8 mouse cellular contexts compared by ENCODE assay signal in the genomic region with DNA sequence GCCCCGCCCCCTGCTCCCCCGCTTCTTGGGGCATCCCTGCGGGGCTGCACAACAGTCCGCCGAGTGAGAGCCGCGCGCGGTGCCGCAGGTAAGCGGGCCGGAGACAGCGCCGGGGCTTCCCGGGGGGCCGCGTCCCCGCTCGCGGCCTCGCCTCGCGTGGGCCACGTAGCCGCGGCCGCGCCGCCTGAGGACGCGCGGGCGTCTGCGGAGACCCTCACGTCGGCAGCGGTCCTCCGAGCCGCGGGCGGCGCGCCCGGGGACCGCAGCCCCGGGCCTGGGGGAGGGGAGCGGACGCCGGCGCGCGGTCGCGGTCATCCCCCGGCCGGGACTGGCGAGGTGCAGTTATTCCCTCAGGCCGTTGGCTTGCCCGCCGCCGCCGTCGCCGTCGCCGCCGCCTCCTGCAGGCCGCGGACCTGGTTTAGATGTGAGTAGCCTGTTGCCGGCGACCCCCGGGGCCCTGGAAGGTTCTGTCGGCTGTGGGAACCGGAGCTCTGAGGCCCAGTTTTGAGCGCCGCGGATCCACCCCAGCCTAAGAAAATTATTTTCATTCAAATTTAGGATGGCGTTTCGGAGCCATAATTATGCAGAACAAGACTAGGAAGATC. TPM values are rescaled to one million over a fixed set of nuclear protein-coding genes. Genes with fewer than 3 reads are reported as not detected.
A peak's percentile ranks its signal among the peaks of the same experiment; 100 is the strongest.
DNase-seq lines count a peak whose midpoint lies in the region; ATAC-seq and TF ChIP-seq lines count a peak whose summit lies in the region.

No protein-coding gene starts in this region.

- peak overlapping the region; percentile 95 for H3K9ac ChIP-seq in kidney, postnatal 0 days (ENCODE audit: low read depth, low read length)
- H3K9ac ChIP-seq in liver, embryonic 13.5 days = peak overlapping the region; percentile 100
- peak overlapping the region; percentile 94 for H3K9ac ChIP-seq in stomach, embryonic 14.5 days (replicated peaks; ENCODE audit: low read depth, low read length)

- ATAC-seq in kidney, postnatal 0 days (replicated peaks; ENCODE audit: low FRiP score, low read depth) = no peak
- no peak; the same call in 1 of the 2 replicates for ATAC-seq in liver, embryonic 13.5 days (ENCODE audit: low read depth)
- no peak for ATAC-seq in stomach, embryonic 14.5 days (ENCODE audit: insufficient number of reproducible peaks, insufficient read depth, low FRiP score, low read depth)

- under 1% methylated on average over 73 of the region's 79 CpGs for WGBS in kidney, postnatal 0 days
- under 1% methylated on average over 79 of the region's 79 CpGs for WGBS in bone marrow, adult 2 months
- WGBS in liver, embryonic 13.5 days (ENCODE audit: insufficient replicate concordance) = under 1% methylated on average over 79 of the region's 79 CpGs
- WGBS in stomach, embryonic 14.5 days = under 1% methylated on average over 78 of the region's 79 CpGs

- H3K9me3 ChIP-seq in kidney, postnatal 0 days (replicated peaks; ENCODE audit: low read length) = no peaks in the 10 kb centered on the region
- no peaks in the 10 kb centered on the region for H3K9me3 ChIP-seq in E14TG2a.4 (ENCODE audit: low read length)
- no peaks in the 10 kb centered on the region for H3K9me3 ChIP-seq in liver, embryonic 13.5 days (replicated peaks)
- no peaks in the 10 kb centered on the region for H3K9me3 ChIP-seq in stomach, embryonic 14.5 days (ENCODE audit: control insufficient read depth, low read depth, low read length)

- no peaks in the 10 kb centered on the region for H3K27me3 ChIP-seq in kidney, postnatal 0 days (ENCODE audit: insufficient read depth, low read length)
- peaks cover 62% of the 10 kb centered on the region for H3K27me3 ChIP-seq in E14TG2a.4 (ENCODE audit: insufficient read depth, low read length)
- no peaks in the 10 kb centered on the region for H3K27me3 ChIP-seq in liver, embryonic 13.5 days
- H3K27me3 ChIP-seq in stomach, embryonic 14.5 days (ENCODE audit: control insufficient read depth, insufficient read depth, low read length) = no peaks in the 10 kb centered on the region

- no peak for TF ChIP-seq CTCF in kidney, postnatal 0 days (IDR thresholded peaks at IDR 0.05; ENCODE audit: low read depth)
- TF ChIP-seq CTCF in E14TG2a.4 (conservative IDR thresholded peaks at IDR 0.05; ENCODE audit: low read length) = no peak
- TF ChIP-seq CTCF in bone marrow, adult 2 months (IDR thresholded peaks at IDR 0.05; ENCODE audit: control insufficient read depth, insufficient read depth, low read length) = no peak

- no peak for DNase-seq in kidney, postnatal 0 days (ENCODE audit: low spot score)
- DNase-seq in kidney, adult 18-20 months = no peak
- peak; percentile 43 for DNase-seq in heart, postnatal 4 days
- DNase-seq in liver, embryonic 13.5 days = no peak
- no peak for DNase-seq in right cerebral cortex, postnatal 36 days (ENCODE audit: low spot score in 2 of 2)

- H3K4me1 ChIP-seq in kidney, postnatal 0 days (replicated peaks; ENCODE audit: insufficient read depth, low read length) = peaks cover 32% of the 10 kb centered on the region
- H3K4me1 ChIP-seq in E14TG2a.4 (replicated peaks; ENCODE audit: low read depth, low read length) = peaks cover 22% of the 10 kb centered on the region
- H3K4me1 ChIP-seq in bone marrow, adult 2 months (ENCODE audit: control insufficient read depth, insufficient read depth, low read length) = peaks cover 4% of the 10 kb centered on the region
- peaks cover 63% of the 10 kb centered on the region for H3K4me1 ChIP-seq in liver, embryonic 13.5 days (replicated peaks)
- H3K4me1 ChIP-seq in stomach, embryonic 14.5 days (ENCODE audit: control insufficient read depth, insufficient read depth, low read length) = peaks cover 22% of the 10 kb centered on the region; the same call in 1 of the 2 replicates

- H3K36me3 ChIP-seq in kidney, postnatal 0 days (ENCODE audit: insufficient read depth, low read length) = no peaks in the 10 kb centered on the region
- no peaks in the 10 kb centered on the region for H3K36me3 ChIP-seq in E14TG2a.4 (ENCODE audit: insufficient read depth, low read length)
- no peaks in the 10 kb centered on the region for H3K36me3 ChIP-seq in liver, embryonic 13.5 days
- H3K36me3 ChIP-seq in stomach, embryonic 14.5 days (ENCODE audit: control insufficient read depth, insufficient read depth, low read length) = no peaks in the 10 kb centered on the region

- no peak for TF ChIP-seq POLR2A in bone marrow, adult 2 months (IDR thresholded peaks at IDR 0.05; ENCODE audit: borderline replicate concordance, control insufficient read depth, low read depth, low read length)

- H3K27ac ChIP-seq in kidney, postnatal 0 days = peak overlapping the region; percentile 94
- H3K27ac ChIP-seq in bone marrow, adult 2 months (ENCODE audit: control insufficient read depth, insufficient read depth, low read depth, low read length, poor library complexity) = peak overlapping the region; percentile 72
- peak overlapping the region; percentile 95 for H3K27ac ChIP-seq in liver, embryonic 13.5 days
- peak overlapping the region; percentile 87 for H3K27ac ChIP-seq in stomach, embryonic 14.5 days (ENCODE audit: low read length)

- peak overlapping the region; percentile 90 for H3K4me2 ChIP-seq in kidney, postnatal 0 days (ENCODE audit: low read length)
- H3K4me2 ChIP-seq in liver, embryonic 13.5 days = peak overlapping the region; percentile 96
- peak overlapping the region; percentile 88 for H3K4me2 ChIP-seq in stomach, embryonic 14.5 days (replicated peaks; ENCODE audit: low read depth, low read length)

- H3K4me3 ChIP-seq in kidney, postnatal 0 days (replicated peaks; ENCODE audit: low read depth, low read length) = peak overlapping the region; percentile 94
- H3K4me3 ChIP-seq in E14TG2a.4 (replicated peaks; ENCODE audit: low read length) = peak overlapping the region; percentile 85
- H3K4me3 ChIP-seq in bone marrow, adult 2 months (replicated peaks; ENCODE audit: control insufficient read depth, low read depth, low read length) = peak overlapping the region; percentile 64
- H3K4me3 ChIP-seq in liver, embryonic 13.5 days (replicated peaks) = peak overlapping the region; percentile 97
- H3K4me3 ChIP-seq in stomach, embryonic 14.5 days (ENCODE audit: low read depth, low read length) = peak overlapping the region; percentile 72

RNA-seq across cellular contexts. Expression of a gene that starts 1.4 kb away (rescaled TPM):
- 45.6 and 47.1 TPM in 2 replicates for polyA plus RNA-seq in kidney, postnatal 0 days (2015; fragmentation: Nextera tagmentation; extraction: Ambion mirVana)
- polyA plus RNA-seq in bone marrow, adult 2 months (2011; ENCODE audit: insufficient read depth, insufficient read length, low replicate concordance, missing spikeins) = 38.3 and 70.4 TPM in 2 replicates
- total RNA-seq in heart, postnatal 4 days (2021) = 10 to 100 TPM; 16.3 to 19.5 TPM
- 38.0 and 43.2 TPM in 2 replicates for polyA plus RNA-seq in liver, embryonic 13.5 days (2015; fragmentation: Nextera tagmentation; extraction: Ambion mirVana)
- 37.5 and 38.6 TPM in 2 replicates for polyA plus RNA-seq in stomach, embryonic 14.5 days (2014; fragmentation: Nextera tagmentation; extraction: Ambion mirVana)
